Mouse (Mus musculus) effector memory CD4-positive, alpha-beta T cell, adult 5 months (primary cell): ENCODE measurements around the gene Herc4. TPM values are rescaled to one million over a fixed set of nuclear protein-coding genes. Genes with fewer than 3 reads are reported as not detected.

Experiments
- polyA plus RNA-seq: library from polyadenylated mRNA; unstranded; fragments of 100-300 nt; shearing (Covaris generic); gene quantifications from one replicate; pipeline ENCODE4 v1.2.1, GENCODE M21; 2017

The Herc4 gene
- polyA plus RNA-seq: 87.6 TPM

DNA sequence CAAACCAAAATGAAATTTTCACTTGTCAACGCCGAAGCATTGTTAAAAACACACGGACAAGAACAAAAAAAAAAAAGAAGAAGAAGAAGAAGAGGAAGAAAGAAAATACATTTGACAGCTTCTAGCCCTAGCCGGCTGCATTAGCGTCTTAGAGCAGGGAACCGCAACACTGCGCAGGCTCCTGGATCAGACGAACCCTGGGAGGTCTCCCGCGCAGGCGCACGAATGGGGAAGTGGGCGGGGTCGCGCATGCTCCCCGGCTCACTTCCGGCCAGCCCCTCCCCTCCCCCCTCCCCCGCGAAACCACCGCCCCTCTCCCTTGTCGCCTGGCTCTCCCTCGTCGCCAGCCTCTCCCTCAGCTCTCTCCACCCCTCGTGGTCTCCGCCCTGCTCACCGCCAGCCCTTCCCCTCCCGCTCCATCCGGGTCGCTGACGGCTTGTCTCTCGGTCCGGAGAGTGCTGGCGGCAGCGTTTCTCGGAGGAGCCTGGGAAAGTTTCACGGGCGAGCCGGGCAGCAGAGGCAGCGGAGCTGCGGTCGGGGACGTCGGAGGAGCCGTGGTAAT, at the start of gene Herc4:
Gene Herc4, plus strand, starts transcription at position 318 of the 562 bp plus-strand sequence.

DNA sequence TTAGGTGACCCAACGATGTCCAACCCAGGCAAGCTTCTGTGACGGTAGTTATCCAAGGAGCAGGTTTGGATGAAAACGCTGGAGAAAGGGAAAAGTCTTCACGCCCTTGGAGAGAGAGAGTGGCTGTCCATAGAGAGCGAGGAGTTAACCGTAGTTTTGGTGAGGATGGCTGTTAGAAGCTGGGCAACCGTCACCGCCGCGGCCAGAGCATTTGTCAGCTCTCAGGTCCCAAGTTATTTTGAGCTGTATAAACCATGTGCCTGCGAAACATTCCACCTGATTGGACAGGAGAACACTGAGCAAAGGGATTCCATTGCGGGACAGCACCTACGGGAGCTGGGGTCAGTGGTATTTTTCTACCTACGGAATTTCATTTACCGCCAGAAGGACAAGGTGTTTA, 39.9 kb upstream of the Herc4 start, which contains the start of gene Mypn:
Gene Mypn, minus strand, starts transcription at position 225 of the 400 bp plus-strand sequence.

Other genes with a start within 250 kb of the Herc4 start
- gene Hnrnph3, start 219.6 kb upstream of the Herc4 start, polyA plus RNA-seq: 98.7 TPM
- 0.59 TPM for gene Pbld2, start 219.5 kb upstream of the Herc4 start, polyA plus RNA-seq
- gene Pbld1, start 183.6 kb upstream of the Herc4 start, polyA plus RNA-seq: not detected
- gene Atoh7, start 144.2 kb upstream of the Herc4 start, polyA plus RNA-seq: not detected
- gene Mypn, start 39.9 kb upstream of the Herc4 start, polyA plus RNA-seq: 0.20 TPM
- 31.6 TPM for gene Sirt1, start 137.9 kb downstream of the Herc4 start, polyA plus RNA-seq
- gene Dnajc12, start 138.6 kb downstream of the Herc4 start, polyA plus RNA-seq: 11.1 TPM
- gene Gm7075, start 178.0 kb downstream of the Herc4 start, polyA plus RNA-seq: not detected
- 0.21 TPM for gene Ctnna3, start 186.3 kb downstream of the Herc4 start, polyA plus RNA-seq